Comparison of ENCODE assay signal across 14 mouse cellular contexts in genomic region chr6:101276261-101276660, GRCm38 (mm10).
"Had no signal": no experiment of that assay in that cellular context is flagged by ENCODE, and none has a peak within 500 bp of the region (broad histone marks: within the 10 kb centered on the region; RNA-seq: fewer than 3 reads in every experiment).

No protein-coding gene starts in this region.

- H3K36me3 ChIP-seq: kidney, embryonic 15.5 days; liver, embryonic 12.5 days; midbrain, embryonic 12.5 days; neural tube, embryonic 13.5 days had no signal

- DNase-seq: kidney, postnatal 14 days; layer of hippocampus, adult 9-11 months; layer of hippocampus, postnatal 36 days; retina, postnatal 1 day; right cerebral cortex, postnatal 4 days; spleen, adult 18-20 months; thymus, postnatal 36 days had no signal

- ATAC-seq: liver, embryonic 12.5 days; midbrain, embryonic 16.5 days had no signal

- H3K27ac ChIP-seq: kidney, embryonic 15.5 days; limb, embryonic 15.5 days; liver, embryonic 12.5 days; midbrain, embryonic 12.5 days; neural tube, embryonic 13.5 days had no signal

- H3K9me3 ChIP-seq: kidney, embryonic 15.5 days; limb, embryonic 15.5 days; liver, embryonic 12.5 days; midbrain, embryonic 12.5 days; neural tube, embryonic 13.5 days had no signal

- H3K4me3 ChIP-seq: kidney, embryonic 15.5 days; limb, embryonic 15.5 days; liver, embryonic 12.5 days; midbrain, embryonic 12.5 days; neural tube, embryonic 13.5 days had no signal

- H3K9ac ChIP-seq: kidney, embryonic 15.5 days; limb, embryonic 15.5 days; liver, embryonic 12.5 days; lung, embryonic 14.5 days; midbrain, embryonic 12.5 days; neural tube, embryonic 13.5 days had no signal

- H3K4me2 ChIP-seq: kidney, embryonic 15.5 days; limb, embryonic 15.5 days; liver, embryonic 12.5 days; lung, embryonic 14.5 days; midbrain, embryonic 12.5 days; neural tube, embryonic 13.5 days had no signal

- H3K27me3 ChIP-seq: kidney, embryonic 15.5 days; limb, embryonic 15.5 days; liver, embryonic 12.5 days had no signal
